ENCODE assay signal across 15 mouse cellular contexts in the genomic region with DNA sequence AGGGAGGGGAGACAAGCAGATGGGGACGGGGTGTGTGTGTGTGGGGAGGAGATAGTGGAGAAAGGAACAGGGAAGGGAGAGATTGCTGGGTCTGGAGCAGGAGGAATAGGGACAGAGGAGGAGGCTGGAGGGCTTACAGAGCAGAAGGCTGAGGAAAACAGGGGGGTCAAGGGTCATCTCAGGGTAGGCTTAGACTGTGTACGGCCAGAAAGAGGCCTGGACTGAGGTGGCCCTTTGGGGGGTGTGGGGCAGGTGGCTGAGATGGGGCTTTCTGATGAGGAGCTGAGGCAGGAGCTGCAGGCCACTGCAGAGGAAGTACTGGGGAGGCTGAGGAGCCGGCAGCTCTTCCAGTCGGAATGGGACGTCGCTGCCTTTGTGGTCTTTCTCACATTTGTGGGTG. TPM values are rescaled to one million over a fixed set of nuclear protein-coding genes. Genes with fewer than 3 reads are reported as not detected.
A peak's percentile ranks its signal among the peaks of the same experiment; 100 is the strongest.
DNase-seq lines count a peak whose midpoint lies in the region; ATAC-seq and TF ChIP-seq lines count a peak whose summit lies in the region.
"Had no signal": no experiment of that assay in that cellular context is flagged by ENCODE, and none has a peak within 500 bp of the region (broad histone marks: within the 10 kb centered on the region; RNA-seq: fewer than 3 reads in every experiment).

No protein-coding gene starts in this region.

- peaks cover 10% of the 10 kb centered on the region; the same call in 1 of the 2 replicates for H3K4me1 ChIP-seq in heart, embryonic 11.5 days (ENCODE audit: control insufficient read depth, insufficient read depth, low read length)
- H3K4me1 ChIP-seq in lung, embryonic 16.5 days (replicated peaks; ENCODE audit: control insufficient read depth, insufficient read depth, low read length), result peaks cover 4% of the 10 kb centered on the region
- H3K4me1 ChIP-seq in kidney, embryonic 14.5 days (ENCODE audit: control insufficient read depth, insufficient read depth, low read length), result peaks cover 8% of the 10 kb centered on the region
- H3K4me1 ChIP-seq in small intestine, adult 2 months (ENCODE audit: control insufficient read depth, insufficient read depth, insufficient read length, low read length), result peaks cover 27% of the 10 kb centered on the region

- no peaks in the 10 kb centered on the region for H3K27me3 ChIP-seq in heart, embryonic 11.5 days (ENCODE audit: control insufficient read depth, insufficient read depth, low read length)
- H3K27me3 ChIP-seq in lung, embryonic 16.5 days (ENCODE audit: control insufficient read depth, insufficient read depth, low read depth, low read length), result no peaks in the 10 kb centered on the region
- no peaks in the 10 kb centered on the region for H3K27me3 ChIP-seq in kidney, embryonic 14.5 days (ENCODE audit: control insufficient read depth, insufficient read depth, low read length)
- no peaks in the 10 kb centered on the region for H3K27me3 ChIP-seq in small intestine, adult 2 months (ENCODE audit: control insufficient read depth, insufficient read depth, low read length)
- H3K27me3 ChIP-seq: limb, embryonic 15.5 days; Patski had no signal

- no peak for TF ChIP-seq CTCF in small intestine, adult 2 months (IDR thresholded peaks at IDR 0.05; ENCODE audit: extremely low read depth, insufficient read length, insufficient replicate concordance, low read depth, low read length)

- 56% methylated on average over 6 of the region's 6 CpGs for WGBS in heart, embryonic 11.5 days (ENCODE audit: insufficient replicate concordance)
- WGBS in lung, embryonic 16.5 days, result 18% methylated on average over 6 of the region's 6 CpGs
- WGBS in kidney, embryonic 14.5 days, result 55% methylated on average over 6 of the region's 6 CpGs
- WGBS in small intestine, adult 2 months, result 11% methylated on average over 6 of the region's 6 CpGs

- no peak overlapping the region for H3K27ac ChIP-seq in heart, embryonic 11.5 days (ENCODE audit: low read depth, low read length)
- no peak overlapping the region for H3K27ac ChIP-seq in lung, embryonic 16.5 days (ENCODE audit: low read length)
- no peak overlapping the region for H3K27ac ChIP-seq in kidney, embryonic 14.5 days (ENCODE audit: low read depth, low read length)
- peak overlapping the region; percentile 89 for H3K27ac ChIP-seq in small intestine, adult 2 months (ENCODE audit: insufficient read depth, low read depth, low read length)
- H3K27ac ChIP-seq: limb, embryonic 15.5 days had no signal

- no peak overlapping the region; the same call in 1 of the 2 replicates for H3K9ac ChIP-seq in heart, embryonic 11.5 days (ENCODE audit: low read depth, low read length)
- H3K9ac ChIP-seq in lung, embryonic 16.5 days (ENCODE audit: low read length), result peak overlapping the region; percentile 52
- H3K9ac ChIP-seq in kidney, embryonic 14.5 days (ENCODE audit: low read depth, low read length), result peak overlapping the region; percentile 28; the same call in 1 of the 2 replicates
- H3K9ac ChIP-seq: limb, embryonic 15.5 days had no signal

- no peak for DNase-seq in heart, adult 9 months (ENCODE audit: low spot score in 2 of 2)
- DNase-seq in lung, postnatal 36 days, result no peak
- DNase-seq in T-cell, adult 2 months (ENCODE audit: low spot score), result no peak
- DNase-seq: adrenal gland, postnatal 36 days; heart, postnatal 36 days had no signal

- H3K4me2 ChIP-seq in heart, embryonic 11.5 days, result no peak overlapping the region
- peak overlapping the region; percentile 59 for H3K4me2 ChIP-seq in lung, embryonic 16.5 days (ENCODE audit: low read depth, low read length)
- H3K4me2 ChIP-seq in kidney, embryonic 14.5 days (replicated peaks; ENCODE audit: low read depth, low read length), result peak overlapping the region; percentile 21
- H3K4me2 ChIP-seq: limb, embryonic 15.5 days had no signal

- no peak overlapping the region for H3K4me3 ChIP-seq in heart, embryonic 11.5 days (ENCODE audit: low read depth, low read length)
- H3K4me3 ChIP-seq in lung, embryonic 16.5 days (ENCODE audit: low read length), result peak overlapping the region; percentile 43
- H3K4me3 ChIP-seq in kidney, embryonic 14.5 days (ENCODE audit: low read length), result peak overlapping the region; percentile 6; the same call in 1 of the 2 replicates
- peak overlapping the region; percentile 72 for H3K4me3 ChIP-seq in small intestine, adult 2 months (ENCODE audit: low read depth, low read length)
- H3K4me3 ChIP-seq: erythroblast, embryonic 14.5 days; limb, embryonic 15.5 days had no signal

- 0 out of 2 replicates have a peak, but pooled peaks have one; percentile 16 for ATAC-seq in heart, embryonic 11.5 days (replicated peaks; ENCODE audit: insufficient number of reproducible peaks, low FRiP score, low TSS enrichment)
- peak; percentile 42 for ATAC-seq in lung, embryonic 16.5 days (ENCODE audit: low read depth)
- 0 out of 2 replicates have a peak, but pooled peaks have one; percentile 24 for ATAC-seq in kidney, embryonic 14.5 days (ENCODE audit: low FRiP score, low TSS enrichment)
- no peak for ATAC-seq in erythroid progenitor cell, adult 5-6 weeks (replicated peaks; ENCODE audit: low FRiP score, poor library complexity, severe bottlenecking)
- ATAC-seq: Patski had no signal

- no peak for TF ChIP-seq POLR2A in small intestine, adult 2 months (IDR thresholded peaks at IDR 0.05; ENCODE audit: low read depth, low read length)

- no peaks in the 10 kb centered on the region for H3K9me3 ChIP-seq in heart, embryonic 11.5 days (replicated peaks; ENCODE audit: control insufficient read depth, low read length)
- H3K9me3 ChIP-seq in lung, embryonic 16.5 days (ENCODE audit: control insufficient read depth, low read length), result no peaks in the 10 kb centered on the region
- H3K9me3 ChIP-seq in kidney, embryonic 14.5 days (ENCODE audit: control insufficient read depth, low read length), result no peaks in the 10 kb centered on the region
- H3K9me3 ChIP-seq: limb, embryonic 15.5 days had no signal

- H3K36me3 ChIP-seq in heart, embryonic 11.5 days (ENCODE audit: control insufficient read depth, insufficient read depth, low read length), result no peaks in the 10 kb centered on the region
- peaks cover 2% of the 10 kb centered on the region; the same call in 1 of the 2 replicates for H3K36me3 ChIP-seq in lung, embryonic 16.5 days (ENCODE audit: control insufficient read depth, insufficient read depth, low read length)
- peaks cover 6% of the 10 kb centered on the region; the same call in 1 of the 2 replicates for H3K36me3 ChIP-seq in kidney, embryonic 14.5 days (ENCODE audit: control insufficient read depth, insufficient read depth, low read length)
- peaks cover 10% of the 10 kb centered on the region for H3K36me3 ChIP-seq in small intestine, adult 2 months (ENCODE audit: control insufficient read depth, insufficient read depth, low read length)
- H3K36me3 ChIP-seq: limb, embryonic 15.5 days had no signal

RNA-seq across cellular contexts. Expression of a gene that starts 0.4 kb away (rescaled TPM):
- 1.6 and 3.2 TPM in 2 replicates for polyA plus RNA-seq in heart, embryonic 11.5 days (2014; fragmentation: Nextera tagmentation; extraction: Ambion mirVana)
- polyA plus RNA-seq in lung, embryonic 16.5 days (2015; fragmentation: Nextera tagmentation; extraction: Ambion mirVana), result 45.1 and 46.8 TPM in 2 replicates
- 10.2 and 10.4 TPM in 2 replicates for polyA plus RNA-seq in kidney, embryonic 14.5 days (2014; fragmentation: Nextera tagmentation; extraction: Ambion mirVana)
- polyA plus RNA-seq in small intestine, adult 2 months (2012; rRNA removed), result 173 and 472 TPM in 2 replicates
- total RNA-seq in erythroid progenitor cell, adult 5-6 weeks (2015; ENCODE audit: low replicate concordance), result not detected in 2 replicates
- total RNA-seq in erythroid progenitor cell, adult 5-6 weeks (2017; ENCODE audit: low replicate concordance), result not detected in 2 replicates
- total RNA-seq: adrenal gland, postnatal 36 days; gastrocnemius, adult 18-20 months; heart, postnatal 36 days; layer of hippocampus, postnatal 10 days had no signal
- polyA plus RNA-seq: erythroblast, embryonic 14.5 days; Patski had no signal

RNA-seq across cellular contexts. Expression of a gene that starts 5.9 kb away (rescaled TPM):
- 50.1 and 54.4 TPM in 2 replicates for polyA plus RNA-seq in heart, embryonic 11.5 days (2014; fragmentation: Nextera tagmentation; extraction: Ambion mirVana)
- polyA plus RNA-seq in lung, embryonic 16.5 days (2015; fragmentation: Nextera tagmentation; extraction: Ambion mirVana), result 58.8 and 62.4 TPM in 2 replicates
- polyA plus RNA-seq in kidney, embryonic 14.5 days (2014; fragmentation: Nextera tagmentation; extraction: Ambion mirVana), result 80.9 and 86.2 TPM in 2 replicates
- 41.3 and 68.4 TPM in 2 replicates for polyA plus RNA-seq in small intestine, adult 2 months (2012; rRNA removed)
- 13.0 and 19.7 TPM in 2 replicates for total RNA-seq in erythroid progenitor cell, adult 5-6 weeks (2015; ENCODE audit: low replicate concordance)
- total RNA-seq in erythroid progenitor cell, adult 5-6 weeks (2017; ENCODE audit: low replicate concordance), result 4.9 and 10.9 TPM in 2 replicates

RNA-seq across cellular contexts. Expression of a gene that starts 9.8 kb away (rescaled TPM):
- not detected in 2 replicates for polyA plus RNA-seq in heart, embryonic 11.5 days (2014; fragmentation: Nextera tagmentation; extraction: Ambion mirVana)
- polyA plus RNA-seq in lung, embryonic 16.5 days (2015; fragmentation: Nextera tagmentation; extraction: Ambion mirVana), result 0.21 TPM in 1 of 2 replicates, not detected in the other
- 0.11 TPM in 1 of 2 replicates, not detected in the other for polyA plus RNA-seq in kidney, embryonic 14.5 days (2014; fragmentation: Nextera tagmentation; extraction: Ambion mirVana)
- polyA plus RNA-seq in small intestine, adult 2 months (2012; rRNA removed), result 0.15 TPM in 1 of 2 replicates, not detected in the other
- not detected in 2 replicates for total RNA-seq in erythroid progenitor cell, adult 5-6 weeks (2015; ENCODE audit: low replicate concordance)
- total RNA-seq in erythroid progenitor cell, adult 5-6 weeks (2017; ENCODE audit: low replicate concordance), result 0.39 TPM in 1 of 2 replicates, not detected in the other
- total RNA-seq: adrenal gland, postnatal 36 days; gastrocnemius, adult 18-20 months; heart, postnatal 36 days; layer of hippocampus, postnatal 10 days had no signal
- polyA plus RNA-seq: erythroblast, embryonic 14.5 days; limb, embryonic 15.5 days had no signal

RNA-seq across cellular contexts. Expression of a gene that starts 42.2 kb away (rescaled TPM):
- 58.9 and 88.6 TPM in 2 replicates for polyA plus RNA-seq in heart, embryonic 11.5 days (2014; fragmentation: Nextera tagmentation; extraction: Ambion mirVana)
- 145 and 150 TPM in 2 replicates for polyA plus RNA-seq in lung, embryonic 16.5 days (2015; fragmentation: Nextera tagmentation; extraction: Ambion mirVana)
- polyA plus RNA-seq in kidney, embryonic 14.5 days (2014; fragmentation: Nextera tagmentation; extraction: Ambion mirVana), result 66.0 and 96.3 TPM in 2 replicates
- 21.2 and 39.0 TPM in 2 replicates for polyA plus RNA-seq in small intestine, adult 2 months (2012; rRNA removed)
- 28.8 and 47.8 TPM in 2 replicates for total RNA-seq in erythroid progenitor cell, adult 5-6 weeks (2015; ENCODE audit: low replicate concordance)
- 45.9 and 49.9 TPM in 2 replicates for total RNA-seq in erythroid progenitor cell, adult 5-6 weeks (2017; ENCODE audit: low replicate concordance)

RNA-seq across cellular contexts. Expression of a gene that starts 42.4 kb away (rescaled TPM):
- 16.6 and 16.8 TPM in 2 replicates for polyA plus RNA-seq in heart, embryonic 11.5 days (2014; fragmentation: Nextera tagmentation; extraction: Ambion mirVana)
- polyA plus RNA-seq in lung, embryonic 16.5 days (2015; fragmentation: Nextera tagmentation; extraction: Ambion mirVana), result 15.5 and 17.9 TPM in 2 replicates
- polyA plus RNA-seq in kidney, embryonic 14.5 days (2014; fragmentation: Nextera tagmentation; extraction: Ambion mirVana), result 21.7 and 26.3 TPM in 2 replicates
- 14.8 and 25.8 TPM in 2 replicates for polyA plus RNA-seq in small intestine, adult 2 months (2012; rRNA removed)
- total RNA-seq in erythroid progenitor cell, adult 5-6 weeks (2015; ENCODE audit: low replicate concordance), result 28.1 and 41.8 TPM in 2 replicates
- total RNA-seq in erythroid progenitor cell, adult 5-6 weeks (2017; ENCODE audit: low replicate concordance), result 50.9 and 75.1 TPM in 2 replicates
